Mouse (Mus musculus): Measurements from ENCODE around the gene Kptn.

Gene Kptn

DNA sequence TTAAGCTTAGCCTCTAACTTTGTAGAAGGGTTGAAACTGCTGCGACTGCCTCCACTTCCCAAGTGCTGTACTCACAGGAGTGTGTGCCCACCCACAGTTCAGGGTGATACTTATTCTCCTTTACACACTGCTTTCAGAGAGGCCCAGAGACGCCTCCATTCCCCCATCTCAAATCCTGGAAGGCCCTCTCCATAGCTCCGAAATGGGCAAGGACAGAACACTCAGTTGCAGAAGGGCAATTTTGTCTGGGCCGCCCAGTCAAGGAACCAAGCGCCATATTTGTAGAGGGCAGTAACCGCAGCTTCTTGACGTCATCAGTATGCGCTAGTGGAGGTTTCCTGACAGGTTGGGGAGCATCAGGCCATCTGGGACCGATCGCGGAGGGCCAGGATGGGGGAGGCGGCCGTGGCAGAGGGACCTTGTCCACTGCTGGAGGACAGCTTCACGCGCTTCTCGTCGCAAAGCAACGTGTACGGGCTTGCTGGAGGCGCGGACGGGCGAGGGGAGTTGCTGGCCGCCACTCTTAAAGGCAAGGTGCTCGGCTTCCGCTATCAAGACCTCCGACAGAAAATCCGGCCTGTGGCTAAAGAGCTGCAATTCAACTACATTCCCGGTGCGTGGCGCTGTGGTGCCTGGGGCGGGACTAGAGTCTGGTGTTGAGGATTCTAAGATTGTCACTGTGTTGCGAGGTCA, at the start of gene Kptn:
Gene Kptn (plus strand): TSS at position 327 of the 693 bp plus-strand sequence.
- peak; percentile 89 for DNase-seq (ENCODE audit: low spot score)

DNA sequence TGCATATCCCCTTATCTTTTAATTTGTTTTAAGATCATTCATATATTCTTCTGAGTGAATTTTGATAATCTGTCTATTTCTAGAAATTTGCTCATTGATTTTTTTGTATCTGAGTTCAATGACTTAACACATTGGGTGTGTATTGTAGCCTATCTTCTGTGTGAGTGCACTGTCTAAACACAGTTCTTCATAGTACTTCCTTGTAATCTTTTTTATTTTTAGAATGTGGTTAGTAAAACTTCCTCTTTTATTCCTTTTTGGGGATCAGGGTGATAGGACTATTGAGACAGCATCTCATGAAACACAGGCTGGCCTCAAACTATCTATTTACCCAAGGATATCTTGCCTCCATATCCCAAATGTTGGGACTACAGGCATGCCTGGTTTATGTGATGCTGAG, 48.8 kb upstream of the Kptn start:
- no peak for DNase-seq (ENCODE audit: low spot score)

DNA sequence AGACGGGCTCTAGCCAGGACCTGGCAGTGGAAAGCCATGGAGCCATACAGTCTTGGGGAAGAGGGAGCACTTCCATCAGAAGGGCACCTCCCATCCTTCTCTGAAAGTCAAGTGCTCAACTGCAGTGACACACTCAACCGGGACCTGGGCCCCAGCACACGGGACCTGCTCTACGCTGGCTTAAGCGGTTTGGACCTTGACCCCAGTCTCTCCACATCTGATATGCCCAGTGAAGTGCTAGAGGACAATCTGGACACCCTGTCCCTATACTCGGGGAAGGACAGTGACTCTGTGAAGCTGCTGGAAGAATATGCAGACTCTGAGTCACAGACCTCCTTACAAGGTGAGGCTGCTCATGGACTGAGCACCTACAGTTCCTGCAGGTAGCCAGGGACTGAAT, 47.8 kb upstream of the Kptn start:
- no peak for DNase-seq (ENCODE audit: low spot score)

DNA sequence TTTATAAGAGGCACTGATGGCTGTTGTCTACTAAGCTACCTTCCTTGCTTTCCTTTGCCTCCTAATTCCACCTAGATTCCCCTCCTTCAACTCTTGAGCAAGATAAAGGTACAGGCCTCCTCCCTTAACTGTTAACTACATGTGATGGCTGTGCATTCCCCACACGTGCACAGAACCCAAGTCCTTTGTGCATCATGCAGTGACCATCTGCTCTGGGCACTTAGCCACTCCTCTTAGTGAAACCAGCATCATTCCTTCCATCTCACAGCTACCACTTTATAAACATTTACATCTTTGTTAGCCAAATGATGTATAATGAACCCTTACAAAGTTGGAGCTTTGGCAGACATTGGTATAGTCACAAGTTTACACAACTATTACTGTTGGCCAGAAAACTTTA, 39.7 kb upstream of the Kptn start:
- no peak for DNase-seq (ENCODE audit: low spot score)

- DNase-seq (ENCODE audit: low spot score) = no peak
These were observed 39.1 kb upstream of the Kptn start for GRCm38 (mm10) chr7:16080581-16080980.

DNA sequence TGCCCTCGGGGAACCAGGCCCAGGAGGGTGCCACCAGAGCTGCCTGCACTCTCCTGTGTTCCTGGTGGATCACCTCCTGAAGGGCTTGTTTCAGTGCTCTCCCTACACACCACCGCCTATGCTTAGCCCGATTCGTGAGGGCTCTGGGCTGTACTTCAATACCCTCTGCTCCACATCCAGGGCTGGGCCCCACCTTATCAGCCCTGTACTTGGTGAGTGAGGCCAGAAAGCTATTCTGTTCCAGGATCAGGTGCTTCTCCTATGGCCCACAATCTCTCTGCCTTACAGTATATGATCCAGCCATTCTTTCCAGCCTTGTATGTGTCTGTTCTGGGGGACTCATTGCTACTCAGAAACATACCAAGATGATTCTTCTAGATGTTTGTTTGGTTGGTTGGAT, 36.3 kb upstream of the Kptn start:
- no peak for DNase-seq (ENCODE audit: low spot score)

GRCm38 (mm10) chr7:16087587-16087986, 32.1 kb upstream of the Kptn start:
- no peak for DNase-seq (ENCODE audit: low spot score)

GRCm38 (mm10) chr7:16094592-16094991, 25.1 kb upstream of the Kptn start:
- DNase-seq (ENCODE audit: low spot score) = no peak

- DNase-seq (ENCODE audit: low spot score) = peak; percentile 97
These were observed 21.4 kb upstream of the Kptn start, which contains the start of gene Napa for GRCm38 (mm10) chr7:16098021-16099017. Napa (plus strand) TSS chr7:16098458.

DNA sequence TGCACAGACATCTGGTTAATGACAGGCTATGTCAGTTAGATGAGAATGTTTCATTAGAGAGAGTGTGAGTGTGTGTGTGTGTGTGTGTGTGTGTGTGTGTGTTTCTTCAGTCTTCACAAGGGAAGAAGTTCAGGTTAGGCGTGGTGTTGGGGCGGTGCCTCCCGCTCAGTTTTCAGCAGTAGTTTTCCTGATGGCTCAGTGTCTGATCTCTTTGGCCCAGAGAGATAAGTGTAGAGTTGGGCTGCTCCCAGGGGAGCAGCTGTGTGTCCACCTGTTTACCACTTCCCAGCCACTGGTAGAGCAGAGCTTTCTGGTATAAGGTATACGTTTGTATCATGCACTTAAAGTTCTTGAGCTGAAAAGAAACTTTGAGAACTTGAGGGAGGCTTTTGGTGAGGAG, 19.8 kb upstream of the Kptn start:
- DNase-seq (ENCODE audit: low spot score) = no peak

DNA sequence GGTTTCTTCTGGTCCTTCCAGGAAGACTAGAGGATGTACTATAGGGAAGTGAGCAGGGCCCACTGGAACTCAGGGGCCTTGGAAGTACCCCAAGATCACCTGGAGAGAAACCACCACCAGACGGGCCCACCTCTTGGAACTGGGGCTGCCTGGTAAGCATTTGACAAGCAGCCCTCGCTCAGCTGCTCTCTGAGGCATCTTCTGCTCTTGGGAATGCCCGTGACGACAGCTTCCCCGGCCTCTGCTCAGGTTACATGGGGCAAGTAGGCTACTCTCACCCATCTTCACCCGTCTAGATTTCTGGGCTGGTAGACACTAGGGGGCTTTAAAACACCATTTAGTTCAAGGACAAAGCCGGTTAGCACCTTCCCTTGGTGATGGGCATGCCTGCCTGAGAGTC, 18.6 kb upstream of the Kptn start:
- DNase-seq (ENCODE audit: low spot score) = no peak

- DNase-seq (ENCODE audit: low spot score) = no peak
These were observed 17.8 kb upstream of the Kptn start for GRCm38 (mm10) chr7:16101726-16102475.

DNA sequence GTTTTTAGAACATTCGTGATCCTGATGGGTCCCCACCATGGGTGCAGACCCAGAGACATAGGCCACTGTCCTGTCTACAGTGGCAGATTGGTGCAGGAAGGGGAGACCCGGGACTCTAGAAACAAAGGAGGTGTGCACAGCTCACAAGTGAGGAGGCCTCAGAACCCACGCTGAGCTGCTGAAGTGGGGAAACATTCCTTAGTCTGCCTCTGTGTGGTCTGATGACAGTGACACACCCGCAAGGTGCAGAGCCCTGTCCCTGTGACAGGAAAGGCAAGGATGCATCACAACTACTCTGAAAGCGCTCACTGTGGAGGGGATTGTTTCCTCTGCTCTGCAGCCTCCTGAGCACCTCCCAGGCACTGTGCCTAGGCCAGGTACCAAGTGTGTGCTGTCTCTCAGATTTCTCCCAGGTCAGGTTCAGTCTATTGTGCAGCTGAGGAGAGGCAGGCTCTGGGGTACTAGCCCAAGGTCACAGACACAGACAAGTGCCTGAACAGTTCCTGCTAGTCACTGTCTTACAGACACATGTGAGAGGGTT, 16.9 kb upstream of the Kptn start:
- DNase-seq (ENCODE audit: low spot score) = no peak

DNA sequence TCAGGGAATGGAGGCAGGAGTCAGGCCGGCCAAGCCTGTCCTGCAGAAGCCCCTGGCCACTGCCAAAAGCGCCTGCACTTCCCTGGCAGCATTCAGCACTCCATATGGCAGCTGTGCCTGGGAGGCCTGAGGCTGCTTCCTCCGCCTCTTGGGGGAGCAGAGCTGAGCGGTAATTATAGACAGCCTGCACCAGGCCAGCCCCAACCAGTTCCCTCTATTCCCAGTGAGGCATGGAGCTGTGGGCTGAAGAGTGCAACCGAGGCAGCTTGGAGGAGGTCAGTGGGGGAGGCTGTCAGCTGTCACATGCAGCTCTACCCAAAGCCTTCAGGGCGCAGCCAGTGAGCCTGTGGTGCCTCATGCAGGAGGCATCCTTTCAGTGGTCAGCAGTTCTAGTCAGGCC, 15.9 kb upstream of the Kptn start:
- no peak for DNase-seq (ENCODE audit: low spot score)

DNA sequence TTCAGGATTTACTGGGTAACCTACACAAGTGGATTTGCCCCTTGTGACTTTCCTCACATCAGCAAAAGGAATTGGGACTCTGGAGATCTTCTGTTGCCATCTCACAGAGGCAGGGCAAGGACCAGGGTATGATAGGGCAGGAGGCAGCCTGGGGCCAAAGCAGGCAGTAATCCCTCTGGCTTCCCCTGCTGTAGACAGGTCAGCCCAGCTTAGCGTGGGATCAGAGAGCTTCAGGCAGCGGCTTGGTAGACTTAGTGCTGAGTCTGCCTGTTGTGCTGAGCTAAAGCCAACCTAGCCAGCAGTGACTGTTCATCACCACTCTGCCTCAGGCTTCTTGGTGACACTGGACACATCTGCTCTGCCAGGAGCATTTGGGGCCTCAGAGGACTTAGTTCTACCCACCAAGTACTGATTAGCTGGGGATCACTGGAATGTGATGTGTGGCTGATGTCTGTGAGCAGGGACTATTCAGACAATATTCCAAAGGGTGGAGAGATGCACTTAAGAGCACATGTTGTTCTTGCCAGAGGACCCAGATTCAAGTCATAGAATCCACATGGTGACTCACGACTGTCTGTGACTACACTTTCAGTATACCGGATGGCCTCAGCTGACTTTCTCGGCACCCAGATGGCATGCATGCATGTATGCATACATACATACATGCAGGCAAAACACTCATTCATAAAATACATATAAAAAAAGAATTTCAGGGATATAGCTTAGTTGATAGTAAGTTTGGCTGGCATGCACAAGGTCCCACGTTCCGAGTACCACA, 14.9 kb upstream of the Kptn start:
- no peak for DNase-seq (ENCODE audit: low spot score)

DNA sequence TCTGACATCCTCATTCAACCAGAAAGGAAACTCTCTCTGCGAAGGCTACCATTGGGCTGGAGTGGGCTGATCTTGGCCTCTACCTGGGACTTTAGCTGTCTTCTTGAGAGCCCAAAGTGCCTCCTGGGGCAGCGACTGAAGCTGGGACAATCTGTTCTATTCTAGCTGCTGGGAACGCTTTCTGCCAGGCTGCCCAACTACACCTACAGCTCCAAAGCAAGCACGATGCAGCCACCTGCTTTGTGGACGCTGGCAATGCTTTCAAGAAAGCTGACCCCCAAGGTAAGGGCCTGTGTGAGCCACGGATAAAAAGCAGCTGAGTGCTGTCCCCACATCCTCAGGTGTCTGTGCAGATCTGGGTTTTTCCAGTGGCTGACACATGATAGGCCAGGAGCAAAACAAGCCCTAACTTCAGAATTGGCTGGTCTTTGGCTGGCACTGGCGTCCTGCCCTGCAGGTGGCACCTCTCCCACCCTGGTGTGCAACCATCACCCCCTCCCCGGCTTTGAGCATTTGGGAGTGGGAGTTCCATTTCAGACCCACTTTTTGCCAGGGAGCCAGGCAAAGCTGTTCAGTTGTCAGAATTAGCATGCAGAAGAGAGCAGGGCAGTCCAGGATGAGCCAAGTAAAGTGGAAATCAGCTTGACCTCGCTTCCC, 10.7 kb upstream of the Kptn start:
- DNase-seq (ENCODE audit: low spot score) = no peak

DNA sequence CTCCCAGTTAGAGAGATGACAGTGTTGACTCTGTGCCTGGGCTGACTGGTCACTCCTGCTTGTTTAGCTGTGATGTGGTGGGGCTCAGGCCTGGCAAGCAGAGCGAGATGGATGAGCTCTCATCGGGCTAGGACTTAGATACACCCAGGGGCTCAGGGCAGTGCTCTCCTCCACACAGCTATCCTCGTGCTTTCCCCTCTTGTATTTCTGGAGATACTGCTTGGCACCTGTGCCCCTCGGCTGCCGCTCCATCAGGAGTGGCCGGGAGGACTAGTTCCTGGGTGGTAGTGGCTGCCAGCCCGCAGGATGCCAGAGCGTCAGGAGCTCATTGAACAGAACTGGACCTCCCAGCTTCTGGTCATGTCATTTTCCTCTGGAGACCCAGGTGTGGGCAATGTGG, 9.5 kb upstream of the Kptn start:
- DNase-seq (ENCODE audit: low spot score) = no peak

DNA sequence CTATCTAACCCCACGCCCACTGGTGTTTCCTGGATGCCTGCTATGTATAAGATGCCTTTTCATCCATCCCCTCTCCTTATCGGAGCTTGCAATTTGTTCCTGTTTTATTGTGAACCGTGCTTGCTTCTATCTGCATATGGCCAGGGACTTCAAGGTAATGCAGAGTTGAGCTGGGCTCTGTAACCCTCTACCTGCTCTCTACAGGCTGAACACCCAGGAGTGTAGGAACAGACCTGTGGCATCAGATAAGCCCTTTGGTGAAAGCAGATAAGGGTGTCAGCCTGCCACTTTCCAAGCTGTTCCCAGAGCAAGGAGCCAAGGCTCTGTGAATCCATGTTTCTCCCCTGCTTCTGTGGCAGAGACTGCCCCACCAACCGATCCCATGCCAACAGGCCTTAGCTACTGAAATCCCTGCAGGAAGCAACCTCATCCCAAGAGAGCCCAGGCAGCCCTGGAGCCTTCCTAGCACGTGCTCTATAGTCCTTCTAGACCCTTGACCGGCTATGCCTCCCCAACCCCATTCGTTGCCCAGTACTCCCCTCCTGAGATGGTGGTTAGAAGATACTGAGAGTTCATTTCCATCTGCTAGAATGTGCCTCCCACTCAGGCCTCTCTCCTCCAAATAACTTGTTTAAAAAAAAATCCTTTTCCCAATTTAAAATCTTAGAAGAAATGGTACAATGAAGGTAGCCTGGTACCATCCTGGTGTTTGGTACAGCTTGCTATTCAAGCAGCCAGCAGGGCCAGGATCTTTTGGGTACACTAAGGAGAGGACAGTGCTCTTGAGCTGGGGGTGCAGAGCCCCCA, 8.2 kb upstream of the Kptn start:
- DNase-seq (ENCODE audit: low spot score) = no peak

- no peak for DNase-seq (ENCODE audit: low spot score)
These were observed 3.3 kb upstream of the Kptn start for GRCm38 (mm10) chr7:16116418-16116817.

DNA sequence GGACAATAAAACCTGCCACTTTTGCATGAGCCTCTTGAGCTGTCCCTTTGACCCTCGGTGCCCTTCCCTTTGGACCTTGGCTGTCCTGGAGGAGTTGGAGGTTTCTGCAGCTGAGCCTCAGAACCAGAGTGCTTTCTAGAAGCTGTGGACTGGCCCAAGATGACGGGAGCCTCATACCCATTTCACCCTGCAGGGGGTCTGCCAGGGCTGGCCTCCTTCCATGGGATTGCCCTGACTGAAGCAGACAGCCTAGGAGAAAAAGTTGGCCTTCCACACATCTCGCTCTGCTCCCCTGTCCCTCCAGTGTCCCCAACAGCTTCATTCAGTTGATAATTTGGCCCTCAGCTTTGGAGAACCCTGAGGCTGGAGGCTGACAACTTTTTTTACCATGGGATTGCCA, 2.6 kb upstream of the Kptn start:
- no peak for DNase-seq (ENCODE audit: low spot score)
